Mouse (Mus musculus) embryonic fibroblast, embryonic 13.5 days (primary cell): Measurements from ENCODE around the gene 4921524J17Rik.

Experiments
- CTCF ChIP-seq: IDR thresholded peaks from 2 replicates; pipeline ENCODE4 v1.5.1; 2011; ENCODE audit warnings: mild to moderate bottlenecking, control low read depth, low read length, moderate library complexity, borderline replicate concordance; ENCODE audit not compliant: insufficient read depth
- POLR2A ChIP-seq: IDR thresholded peaks from 2 replicates; pipeline ENCODE4 v1.6.1; 2011; ENCODE audit warnings: low read depth, mild to moderate bottlenecking, control low read depth, low read length, moderate library complexity

DNA sequence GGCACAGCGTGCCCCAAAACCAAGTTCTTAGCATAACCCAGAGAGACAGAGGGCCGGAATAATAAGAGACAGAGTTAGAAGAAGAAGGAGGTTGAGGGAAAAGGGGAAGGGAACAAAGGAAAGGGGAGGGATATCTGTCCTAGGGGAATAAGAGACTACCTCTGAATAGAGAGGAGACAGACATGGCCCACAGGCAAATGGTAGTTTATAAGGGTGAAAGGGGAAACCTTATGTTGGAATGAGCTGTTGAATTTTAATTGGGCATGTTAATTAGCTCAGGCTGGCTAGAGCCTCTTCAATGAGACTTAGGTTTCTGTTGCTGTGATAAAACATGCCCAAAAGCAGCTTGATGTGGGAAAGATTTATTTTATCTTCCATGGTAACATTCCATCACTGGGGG lies 20.6 kb upstream of the 4921524J17Rik start:
- TF ChIP-seq CTCF (no peak), POLR2A (no peak)
